Mouse (Mus musculus) liver, postnatal 0 days (tissue): ENCODE data around the gene Spsb2.

Source experiments
- CTCF ChIP-seq: sonication (generic); IDR thresholded peaks from 2 replicates; pipeline ENCODE4 v1.5.1; 2016; ENCODE audit warnings: antibody characterized with exemption, low read depth
- EP300 ChIP-seq: IDR thresholded peaks from 2 replicates; pipeline ENCODE4 v1.6.1; 2016; ENCODE audit warnings: antibody characterized with exemption, low read depth, mild to moderate bottlenecking

DNA sequence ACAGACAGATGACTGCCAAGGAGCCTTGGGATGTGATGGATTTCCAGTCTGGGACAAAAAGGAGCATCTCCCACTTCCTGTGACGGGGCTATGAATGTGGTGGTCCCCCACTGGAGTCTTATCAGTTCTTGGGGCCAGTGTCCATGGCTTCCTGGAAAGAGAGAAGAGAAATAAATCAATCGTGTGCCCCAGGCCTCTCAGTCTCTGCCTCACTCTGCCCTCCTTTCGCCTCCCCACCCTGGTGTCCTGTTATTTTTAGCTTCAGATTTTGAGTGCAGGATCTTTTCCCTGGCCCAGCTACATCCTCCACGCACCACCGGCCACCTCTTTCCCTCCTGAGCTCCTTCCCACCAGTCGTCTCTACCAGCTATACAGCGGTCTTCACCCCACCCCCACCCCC lies 38.4 kb upstream of the Spsb2 start:
- TF ChIP-seq CTCF (no peak), EP300 (no peak)
